Mouse (Mus musculus) heart, postnatal 0 days (tissue): Measurements from ENCODE around the gene Mcoln3. TPM values are rescaled to one million over a fixed set of nuclear protein-coding genes. Genes with fewer than 3 reads are reported as not detected.

Experiments
- ATAC-seq: fragments of 200-750 bp; cut with Nextera tagmentation; 2 replicates; pipeline ENCODE4 v1.8.0; 2017; ENCODE audit warnings: low read depth, moderate number of reproducible peaks, moderate library complexity; ENCODE audit not compliant: insufficient read depth
- DNase-seq: peaks from one replicate; pipeline ENCODE4 v3.0.0-alpha.2; 2016; ENCODE audit warnings: low spot score
- H3K27ac ChIP-seq: fragments of 300-500 bp; sonication (generic); 2 replicates; pipeline ENCODE4 v1.5.1; 2014; ENCODE audit warnings: low read depth, mild to moderate bottlenecking
- H3K27me3 ChIP-seq: fragments of 300-500 bp; sonication (generic); 2 replicates; pipeline ENCODE4 v1.6.1; 2014; ENCODE audit warnings: low read length, mixed read lengths; ENCODE audit not compliant: control insufficient read depth, insufficient read depth
- H3K36me3 ChIP-seq: fragments of 300-500 bp; sonication (generic); replicated peaks from 2 replicates; pipeline ENCODE4 v1.6.1; 2014; ENCODE audit warnings: low read length, mixed read lengths; ENCODE audit not compliant: control insufficient read depth, insufficient read depth
- H3K4me1 ChIP-seq: fragments of 300-500 bp; sonication (generic); 2 replicates; pipeline ENCODE4 v1.6.1; 2014; ENCODE audit warnings: antibody characterized with exemption; ENCODE audit not compliant: control insufficient read depth, insufficient read depth
- H3K4me2 ChIP-seq: fragments of 300-500 bp; sonication (generic); 2 replicates; pipeline ENCODE4 v1.6.1; 2014; ENCODE audit warnings: low read depth, mild to moderate bottlenecking, low read length, moderate library complexity
- H3K4me3 ChIP-seq: fragments of 300-500 bp; sonication (generic); 2 replicates; pipeline ENCODE4 v1.5.1; 2014; ENCODE audit warnings: low read depth, low read length
- H3K9ac ChIP-seq: fragments of 300-500 bp; sonication (generic); replicated peaks from 2 replicates; pipeline ENCODE4 v1.6.1; 2014; ENCODE audit warnings: low read depth, low read length, mixed read lengths
- H3K9me3 ChIP-seq: fragments of 300-500 bp; sonication (generic); replicated peaks from 2 replicates; pipeline ENCODE4 v1.6.1; 2016; ENCODE audit warnings: low read length; ENCODE audit not compliant: control insufficient read depth
- CTCF ChIP-seq: IDR thresholded peaks from 2 replicates; pipeline ENCODE4 v1.5.1; 2016; ENCODE audit warnings: antibody characterized with exemption, control low read depth, low read depth
- EP300 ChIP-seq: IDR thresholded peaks from 2 replicates; pipeline ENCODE4 v1.6.1; 2016; ENCODE audit warnings: antibody characterized with exemption, low read depth
- WGBS: fragments of 180-500 bp; shearing (Covaris S2); extraction: QIAGEN DNeasy Blood & Tissue Kit; methylation state at CpG from one replicate; pipeline ENCODE4 v1.1.7; 2014; 5-methylcytosine and 5-hydroxymethylcytosine counted together
- polyA plus RNA-seq: library from polyadenylated mRNA; unstranded; fragments of >200 nt; fragmentation: Nextera tagmentation; extraction: Ambion mirVana; gene quantifications from 2 replicates; pipeline ENCODE4 v1.2.1, GENCODE M21; 2015
- total RNA-seq: library from RNA; depleted of rRNA; stranded (reverse); fragments of >200 nt; gene quantifications from 2 replicates; pipeline ENCODE4 v1.2.3, GENCODE M21; 2014; ENCODE audit warnings: low replicate concordance

The Mcoln3 gene
- total and polyA plus RNA-seq, 2 experiments from 2014 or later = 0.20 TPM; not detected in 1

DNA sequence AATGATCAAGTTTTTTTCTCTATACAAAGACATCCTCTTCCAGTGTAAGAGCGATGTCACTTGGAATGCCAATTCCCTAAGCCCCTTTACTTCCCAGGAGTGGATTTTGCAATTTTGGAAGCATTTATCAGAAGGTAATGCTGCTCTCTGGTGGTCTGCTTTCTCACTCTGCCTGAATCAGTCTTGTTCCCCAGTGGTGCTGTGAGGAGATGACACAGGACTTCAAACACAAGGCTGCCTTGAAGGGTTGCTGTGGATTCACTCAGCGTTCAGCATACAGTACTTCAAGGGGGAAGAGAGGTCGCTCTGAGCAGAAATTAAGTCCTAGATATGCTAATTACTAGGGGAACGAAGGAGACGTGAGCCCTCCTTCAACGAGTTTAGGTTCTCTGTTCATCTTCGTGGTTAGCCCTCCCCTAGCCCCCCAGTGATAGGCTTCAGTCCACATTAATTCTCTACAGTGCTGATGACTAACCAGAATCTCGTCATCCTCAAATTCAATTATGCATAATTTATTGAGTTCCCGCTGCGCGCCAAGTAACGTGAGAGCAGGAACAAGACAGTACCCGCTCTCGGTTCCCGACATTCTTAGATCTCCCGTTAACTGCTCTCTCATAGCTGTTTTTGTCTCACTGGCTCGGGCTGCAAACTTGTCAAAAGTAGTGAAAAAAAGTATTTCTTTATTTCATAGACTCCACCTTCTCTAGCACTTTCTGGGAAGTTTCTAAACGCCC, 10.0 kb upstream of the Mcoln3 start:
- 0 out of 2 replicates have a peak overlapping the region, but pooled peaks have one; percentile 4 for H3K9ac ChIP-seq
- whole genome bisulfite sequencing = 4% methylated on average over 18 of the region's 18 CpGs

DNA sequence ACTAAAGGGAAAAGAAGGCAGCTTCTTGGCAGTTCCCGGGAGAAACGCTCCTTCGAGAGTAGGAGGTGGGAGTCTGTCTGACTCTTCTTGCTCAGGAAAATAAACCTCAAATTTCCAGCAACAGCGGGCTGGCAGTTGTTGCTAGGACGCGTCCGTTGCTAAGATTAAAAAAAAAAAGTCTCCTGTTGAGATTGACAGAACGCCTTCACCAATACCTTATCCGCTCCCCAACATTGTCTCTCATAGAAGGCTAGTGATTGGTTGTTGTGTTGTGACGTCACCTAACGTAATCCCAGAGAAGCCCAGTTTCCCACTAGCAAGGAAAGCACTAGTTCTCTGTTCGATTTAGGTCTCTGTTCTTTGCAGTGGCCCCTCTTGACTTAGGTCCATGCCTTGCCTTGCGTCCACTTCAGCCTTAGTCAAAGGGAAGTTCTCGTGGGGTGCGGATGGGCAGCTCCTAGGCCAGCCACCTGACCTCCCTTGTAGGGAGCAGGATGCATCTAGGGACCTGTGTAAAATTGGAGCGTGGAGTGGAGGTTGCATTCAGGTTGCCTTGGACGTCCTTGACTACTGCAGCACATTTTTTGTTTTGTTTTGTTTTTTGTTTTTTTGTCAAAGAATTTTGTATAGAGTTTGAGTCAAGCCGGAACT, 9.2 kb upstream of the Mcoln3 start, which contains the start of gene Wdr63:
TSS of gene Wdr63 (minus strand) at position 210 of the 651 bp plus-strand sequence.
- peak within 1 kb of the TSS; percentile 89 for H3K4me2 ChIP-seq
- TF ChIP-seq CTCF (no peak), EP300 (no peak)
- 14% methylated on average over 18 of the region's 18 CpGs for WGBS

More for the DNA sequence above, 10.0 kb upstream of the Mcoln3 start:
- Histone ChIP-seq H3K27ac (no peak overlapping the region), H3K36me3 (no peaks in the 10 kb centered on the region), H3K9me3 (peaks cover 7% of the 10 kb centered on the region; the same call in 1 of the 2 replicates), H3K4me3 (peak overlapping the region; percentile 56), H3K4me1 (no peaks in the 10 kb centered on the region), H3K4me2 (peak overlapping the region; percentile 89), H3K27me3 (no peaks in the 10 kb centered on the region)
- TF ChIP-seq EP300 (no peak), CTCF (peak; percentile 44)
- ATAC-seq (peak; percentile 43), DNase-seq (peak; percentile 38)

GRCm38 (mm10) chr3:146108945-146109344, 8.3 kb upstream of the Mcoln3 start:
- Histone ChIP-seq H3K27ac (no peak overlapping the region), H3K9me3 (peaks cover 7% of the 10 kb centered on the region; the same call in 1 of the 2 replicates), H3K36me3 (no peaks in the 10 kb centered on the region), H3K4me1 (no peaks in the 10 kb centered on the region), H3K4me2 (no peak overlapping the region), H3K27me3 (no peaks in the 10 kb centered on the region), H3K9ac (no peak overlapping the region), H3K4me3 (no peak overlapping the region)
- 63% methylated on average over 2 of the region's 2 CpGs for WGBS
- ATAC-seq (no peak), DNase-seq (no peak)
- TF ChIP-seq EP300 (no peak), CTCF (no peak)

More for the DNA sequence above, 9.2 kb upstream of the Mcoln3 start, which contains the start of gene Wdr63:
- H3K4me1 ChIP-seq = no peaks in the 10 kb centered on the region
- 0 out of 2 replicates have a peak within 1 kb of the TSS, but pooled peaks have one; percentile 4 for H3K9ac ChIP-seq
- ATAC-seq = peak; percentile 89
- H3K36me3 ChIP-seq = no peaks in the 10 kb centered on the region
- DNase-seq = peak; percentile 91
- H3K27me3 ChIP-seq = no peaks in the 10 kb centered on the region
- peaks cover 7% of the 10 kb centered on the region; the same call in 1 of the 2 replicates for H3K9me3 ChIP-seq
- H3K4me3 ChIP-seq = peak within 1 kb of the TSS; percentile 56
- no peak within 1 kb of the TSS for H3K27ac ChIP-seq

DNA sequence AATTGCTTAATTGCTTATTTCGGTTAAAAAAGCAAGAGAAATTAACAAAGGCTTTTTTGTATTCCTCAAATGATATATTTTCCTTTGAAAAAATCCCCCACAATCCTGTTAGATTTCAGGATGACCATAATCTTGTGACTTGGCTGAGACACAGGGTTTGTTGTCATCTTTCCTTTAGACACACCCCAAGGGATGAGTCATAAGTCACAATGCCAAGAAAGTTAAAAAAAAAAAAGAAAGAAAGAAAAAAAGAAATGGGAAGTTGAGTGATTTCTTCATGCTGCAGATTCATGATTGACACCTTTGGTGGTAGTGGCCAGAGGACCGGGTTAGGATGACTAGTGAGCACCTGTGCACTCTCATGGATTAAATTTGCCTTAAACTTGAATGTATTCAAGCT, 6.9 kb upstream of the Mcoln3 start:
- 63% methylated on average over 2 of the region's 2 CpGs for WGBS

GRCm38 (mm10) chr3:146110916-146111315, 6.3 kb upstream of the Mcoln3 start:
- Histone ChIP-seq H3K9ac (no peak overlapping the region), H3K9me3 (no peaks in the 10 kb centered on the region), H3K36me3 (no peaks in the 10 kb centered on the region), H3K27ac (no peak overlapping the region), H3K4me1 (no peaks in the 10 kb centered on the region), H3K27me3 (no peaks in the 10 kb centered on the region), H3K4me2 (no peak overlapping the region), H3K4me3 (no peak overlapping the region)
- WGBS = 64% methylated on average over 6 of the region's 6 CpGs
- TF ChIP-seq CTCF (no peak), EP300 (no peak)
- no peak for ATAC-seq
- DNase-seq = no peak

More for the DNA sequence above, 6.9 kb upstream of the Mcoln3 start:
- no peaks in the 10 kb centered on the region for H3K36me3 ChIP-seq
- H3K4me3 ChIP-seq = no peak overlapping the region
- H3K4me2 ChIP-seq = no peak overlapping the region
- H3K4me1 ChIP-seq = no peaks in the 10 kb centered on the region
- H3K9me3 ChIP-seq = no peaks in the 10 kb centered on the region
- ATAC-seq (no peak), DNase-seq (peak; percentile 32)
- TF ChIP-seq EP300 = no peak
- TF ChIP-seq CTCF = no peak
- H3K9ac ChIP-seq = no peak overlapping the region
- no peak overlapping the region for H3K27ac ChIP-seq
- H3K27me3 ChIP-seq = no peaks in the 10 kb centered on the region
